Mouse (Mus musculus) liver, embryonic 14.5 days (tissue): ENCODE results near the gene 2810006K23Rik. TPM values are rescaled to one million over a fixed set of nuclear protein-coding genes. Genes with fewer than 3 reads are reported as not detected.
"Not testable (repeated sequence)": the region's sequence is repeated elsewhere in the genome, so short reads cannot be mapped to it uniquely, and the experiment has no call there.

Experiments used
- ATAC-seq: fragments of 200-750 bp; cut with Nextera tagmentation; 2 replicates; pipeline ENCODE4 v1.8.0; 2017; ENCODE audit warnings: moderate number of reproducible peaks, mild to moderate bottlenecking, moderate library complexity; ENCODE audit not compliant: insufficient read depth
- DNase-seq, 3 experiments: peaks; one replicate each; pipeline ENCODE4 v3.0.0-alpha.2; 2012 to 2013; ENCODE audit warnings: low read depth in 3 of 3, low spot score in 3 of 3
- H3K27ac ChIP-seq: fragments of 300-500 bp; sonication (generic); 2 replicates; pipeline ENCODE4 v1.5.1; 2014; ENCODE audit warnings: moderate library complexity, mild to moderate bottlenecking, control low read depth, inconsistent platforms
- H3K27me3 ChIP-seq: fragments of 300-500 bp; sonication (generic); 2 replicates; pipeline ENCODE4 v1.6.1; 2014; ENCODE audit warnings: mild to moderate bottlenecking, low read length, moderate library complexity; ENCODE audit not compliant: control insufficient read depth, insufficient read depth
- H3K36me3 ChIP-seq: fragments of 300-500 bp; sonication (generic); replicated peaks from 2 replicates; pipeline ENCODE4 v1.6.1; 2014; ENCODE audit warnings: low read depth; ENCODE audit not compliant: control insufficient read depth, insufficient read depth
- H3K4me1 ChIP-seq, 2 experiments: fragments of 200-500 bp in 1 of 2; fragments of 300-500 bp in 1 of 2; sonication (generic) in 1 of 2; replicated peaks; 2 replicates each; pipeline ENCODE4 v1.6.1; 2012 to 2014; ENCODE audit warnings: antibody characterized with exemption in 1 of 2, inconsistent platforms in 1 of 2, low read length in 1 of 2; ENCODE audit not compliant: control insufficient read depth in 2 of 2, insufficient read depth in 2 of 2
- H3K4me2 ChIP-seq: fragments of 300-500 bp; sonication (generic); 2 replicates; pipeline ENCODE4 v1.6.1; 2014; ENCODE audit warnings: low read depth, mild to moderate bottlenecking, control low read depth, moderate library complexity
- H3K4me3 ChIP-seq, 2 experiments: fragments of 200-500 bp in 1 of 2; fragments of 300-500 bp in 1 of 2; sonication (generic) in 1 of 2; 2 replicates each; pipeline ENCODE4 v1.5.1; 2012 to 2014; ENCODE audit warnings: low read depth in 2 of 2, low read length in 2 of 2, mild to moderate bottlenecking in 2 of 2, control low read depth in 1 of 2, inconsistent platforms in 1 of 2, moderate library complexity in 1 of 2; ENCODE audit not compliant: insufficient read depth in 1 of 2
- H3K9ac ChIP-seq: fragments of 300-500 bp; sonication (generic); replicated peaks from 2 replicates; pipeline ENCODE4 v1.6.1; 2014; ENCODE audit warnings: mild to moderate bottlenecking, control low read depth, moderate library complexity
- H3K9me3 ChIP-seq: fragments of 300-500 bp; sonication (generic); 2 replicates; pipeline ENCODE4 v1.6.1; 2016; ENCODE audit warnings: low read length, mixed read lengths; ENCODE audit not compliant: control insufficient read depth
- CTCF ChIP-seq: IDR thresholded peaks from 2 replicates; pipeline ENCODE4 v1.5.1; 2016; ENCODE audit warnings: antibody characterized with exemption, low read depth, control low read depth
- EP300 ChIP-seq: IDR thresholded peaks from 2 replicates; pipeline ENCODE4 v1.6.1; 2016; ENCODE audit warnings: antibody characterized with exemption, low read depth
- WGBS: fragments of 180-500 bp; shearing (Covaris S2); extraction: QIAGEN DNeasy Blood & Tissue Kit; methylation state at CpG from one replicate; pipeline ENCODE4 v1.1.7; 2014; ENCODE audit not compliant: insufficient replicate concordance; 5-methylcytosine and 5-hydroxymethylcytosine counted together
- polyA plus RNA-seq, 2 experiments: library from polyadenylated mRNA; depleted of rRNA in 1 of 2; stranded (reverse) in 1 of 2; unstranded in 1 of 2; fragments of >200 nt; fragmentation: Nextera tagmentation in 1 of 2; extraction: Ambion mirVana in 1 of 2; gene quantifications; 2 replicates each; pipeline versions ENCODE4 v1.2.1 to v1.2.3; 2012 to 2014

The 2810006K23Rik gene
- polyA plus RNA-seq, 2 experiments: 3.4 to 4.0 TPM

GRCm38 (mm10) chr5:124293967-124294366, 33.9 kb upstream of the 2810006K23Rik start:
- ATAC-seq (no peak), DNase-seq (no peak)
- TF ChIP-seq EP300 (no peak), CTCF (no peak)
- Histone ChIP-seq H3K27me3 (no peaks in the 10 kb centered on the region), H3K4me2 (no peak overlapping the region), H3K9me3 (no peaks in the 10 kb centered on the region), H3K4me3 (no peak overlapping the region), H3K9ac (no peak overlapping the region), H3K36me3 (peaks cover 20% of the 10 kb centered on the region), H3K27ac (no peak overlapping the region), H3K4me1 (no peaks in the 10 kb centered on the region)
- WGBS: 81% methylated on average over 5 of the region's 5 CpGs

DNA sequence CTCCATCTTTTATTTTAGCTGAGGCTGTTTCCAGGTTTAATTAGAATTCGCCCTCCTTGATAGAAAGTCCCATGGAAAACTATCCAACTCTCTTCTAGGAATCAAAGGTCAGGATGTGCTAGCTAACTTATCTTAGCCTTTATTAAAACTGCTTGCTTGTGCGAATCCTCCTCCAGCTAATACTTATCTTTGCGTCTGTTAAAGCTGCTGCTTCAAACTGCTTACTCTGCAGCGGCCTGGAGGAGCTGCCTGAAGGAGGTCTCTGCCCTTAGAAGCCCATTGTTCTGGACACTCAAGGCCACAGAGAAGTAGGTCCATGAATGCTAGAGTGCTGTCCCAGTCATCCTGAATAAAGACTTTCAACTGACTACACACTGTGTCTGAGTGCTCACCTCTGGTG, 31.4 kb upstream of the 2810006K23Rik start:
- no peak overlapping the region for H3K27ac ChIP-seq
- no peaks in the 10 kb centered on the region for H3K9me3 ChIP-seq
- no peak overlapping the region for H3K9ac ChIP-seq
- DNase-seq (no peak), ATAC-seq (no peak)
- no peaks in the 10 kb centered on the region for H3K4me1 ChIP-seq
- TF ChIP-seq EP300 (no peak), CTCF (no peak)
- H3K4me3 ChIP-seq: no peak overlapping the region
- H3K27me3 ChIP-seq: no peaks in the 10 kb centered on the region
- H3K36me3 ChIP-seq: peaks cover 17% of the 10 kb centered on the region
- 80% methylated on average over 4 of the region's 4 CpGs for WGBS
- H3K4me2 ChIP-seq: no peak overlapping the region

- not testable (repeated sequence) for H3K4me2 ChIP-seq, H3K9ac ChIP-seq, H3K27ac ChIP-seq, DNase-seq, H3K4me1 ChIP-seq, ATAC-seq, H3K27me3 ChIP-seq, H3K9me3 ChIP-seq, H3K4me3 ChIP-seq
- 57% methylated on average over 3 of the region's 4 CpGs for WGBS
- peaks cover 10% of the 10 kb centered on the region for H3K36me3 ChIP-seq
- TF ChIP-seq CTCF: peak; percentile 75
Observed at GRCm38 (mm10) chr5:124299307-124299706, 28.6 kb upstream of the 2810006K23Rik start.

- DNase-seq (no peak), ATAC-seq (no peak)
- Histone ChIP-seq H3K4me3 (no peak overlapping the region), H3K27me3 (no peaks in the 10 kb centered on the region), H3K36me3 (peaks cover 10% of the 10 kb centered on the region), H3K9me3 (no peaks in the 10 kb centered on the region), H3K4me1 (no peaks in the 10 kb centered on the region), H3K27ac (no peak overlapping the region), H3K4me2 (no peak overlapping the region), H3K9ac (no peak overlapping the region)
- TF ChIP-seq EP300: no peak
- TF ChIP-seq CTCF: no peak
- WGBS: 73% methylated on average over 4 of the region's 4 CpGs
Observed at GRCm38 (mm10) chr5:124300132-124300531, 27.8 kb upstream of the 2810006K23Rik start.

DNA sequence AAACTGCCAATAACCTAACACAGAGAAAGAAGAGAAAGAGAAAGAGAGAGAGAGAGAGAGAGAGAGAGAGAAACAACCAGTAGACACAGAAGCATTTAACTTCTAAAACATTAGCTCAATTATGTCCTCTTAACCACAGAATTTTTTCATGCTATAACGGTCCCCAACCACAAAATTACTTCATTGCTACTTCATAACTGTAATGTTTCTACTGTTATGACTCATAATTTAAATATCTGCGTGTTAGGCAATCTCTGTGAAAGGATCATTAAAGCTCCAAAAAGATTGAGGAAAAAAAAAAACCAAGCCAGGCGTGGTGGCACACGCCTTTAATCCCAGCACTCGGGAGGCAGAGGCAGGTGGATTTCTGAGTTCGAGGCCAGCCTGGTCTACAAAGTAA, 25.0 kb upstream of the 2810006K23Rik start:
- not testable (repeated sequence) for DNase-seq, H3K4me3 ChIP-seq, H3K27ac ChIP-seq, ATAC-seq, H3K9me3 ChIP-seq, H3K36me3 ChIP-seq, H3K4me2 ChIP-seq, H3K9ac ChIP-seq, H3K4me1 ChIP-seq, H3K27me3 ChIP-seq
- WGBS: 73% methylated on average over 6 of the region's 6 CpGs

DNA sequence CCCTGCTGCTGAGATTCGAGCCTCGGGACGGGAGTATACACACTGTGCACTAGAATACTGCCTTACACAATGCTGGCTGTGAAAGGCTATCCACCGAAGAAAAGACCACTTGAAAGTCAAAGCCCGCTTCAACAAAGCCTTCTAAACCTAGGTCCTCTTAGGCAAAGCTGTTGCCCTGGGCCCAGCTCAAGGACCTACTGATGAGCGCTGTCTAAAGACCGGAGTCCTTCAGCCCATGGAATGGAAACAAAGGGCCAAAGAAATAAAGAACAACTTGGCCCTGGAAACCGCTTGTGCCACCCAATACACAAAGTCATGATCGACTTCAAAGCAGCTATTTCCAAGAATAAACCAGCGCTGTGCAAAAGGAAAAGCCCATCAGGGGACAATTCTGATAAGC, 18.7 kb upstream of the 2810006K23Rik start:
- WGBS: 78% methylated on average over 10 of the region's 10 CpGs

More for the DNA sequence above, 18.7 kb upstream of the 2810006K23Rik start:
- TF ChIP-seq CTCF (no peak), EP300 (no peak)
- Histone ChIP-seq H3K4me1 (no peaks in the 10 kb centered on the region), H3K36me3 (peaks cover 20% of the 10 kb centered on the region), H3K27me3 (no peaks in the 10 kb centered on the region), H3K4me3 (no peak overlapping the region), H3K27ac (no peak overlapping the region), H3K9ac (no peak overlapping the region), H3K4me2 (no peak overlapping the region), H3K9me3 (peaks cover 6% of the 10 kb centered on the region)
- DNase-seq: no peak
- ATAC-seq: no peak
